Mouse (Mus musculus) kidney, embryonic 15.5 days (tissue): ENCODE results near the gene Cyp4a30b. TPM values are rescaled to one million over a fixed set of nuclear protein-coding genes. Genes with fewer than 3 reads are reported as not detected.
A peak's percentile ranks its signal among the peaks of the same experiment; 100 is the strongest.
"Not testable (repeated sequence)": the region's sequence is repeated elsewhere in the genome, so short reads cannot be mapped to it uniquely, and the experiment has no call there.

ENCODE experiments used
- ATAC-seq: fragments of 200-750 bp; cut with Nextera tagmentation; replicated peaks from 2 replicates; pipeline ENCODE4 v1.8.0; 2017; ENCODE audit warnings: moderate TSS enrichment; ENCODE audit not compliant: low FRiP score
- H3K27ac ChIP-seq: fragments of 300-500 bp; sonication (generic); 2 replicates; pipeline ENCODE4 v1.5.1; 2015; ENCODE audit warnings: mild to moderate bottlenecking, inconsistent platforms
- H3K27me3 ChIP-seq: fragments of 300-500 bp; sonication (generic); 2 replicates; pipeline ENCODE4 v1.6.1; 2015; ENCODE audit warnings: inconsistent platforms
- H3K36me3 ChIP-seq: fragments of 300-500 bp; sonication (generic); 2 replicates; pipeline ENCODE4 v1.6.1; 2015; ENCODE audit warnings: inconsistent platforms
- H3K4me1 ChIP-seq: fragments of 300-500 bp; sonication (generic); 2 replicates; pipeline ENCODE4 v1.6.1; 2015; ENCODE audit warnings: inconsistent platforms
- H3K4me2 ChIP-seq: fragments of 300-500 bp; sonication (generic); 2 replicates; pipeline ENCODE4 v1.6.1; 2015; ENCODE audit warnings: moderate library complexity, mild to moderate bottlenecking, inconsistent platforms
- H3K4me3 ChIP-seq: fragments of 300-500 bp; sonication (generic); replicated peaks from 2 replicates; pipeline ENCODE4 v1.5.1; 2015; ENCODE audit warnings: mild to moderate bottlenecking, inconsistent platforms
- H3K9ac ChIP-seq: fragments of 300-500 bp; sonication (generic); 2 replicates; pipeline ENCODE4 v1.6.1; 2015; ENCODE audit warnings: mild to moderate bottlenecking, inconsistent platforms
- H3K9me3 ChIP-seq: fragments of 300-500 bp; sonication (generic); replicated peaks from 2 replicates; pipeline ENCODE4 v1.6.1; 2016; ENCODE audit warnings: inconsistent platforms
- WGBS: fragments of 180-500 bp; shearing (Covaris S2); methylation state at CpG from one replicate; pipeline ENCODE4 v1.1.7; 2015; ENCODE audit warnings: mixed read lengths; 5-methylcytosine and 5-hydroxymethylcytosine counted together
- polyA plus RNA-seq: library from polyadenylated mRNA; unstranded; fragments of >200 nt; fragmentation: Nextera tagmentation; extraction: Ambion mirVana; gene quantifications from 2 replicates; pipeline ENCODE4 v1.2.1, GENCODE M21; 2015

The Cyp4a30b gene
- 0.45 and 1.1 TPM in 2 replicates for polyA plus RNA-seq

- no peak within 1 kb of the TSS for H3K9ac ChIP-seq
- peak within 1 kb of the TSS; percentile 75 for H3K27ac ChIP-seq
- no peaks in the 10 kb centered on the region for H3K4me1 ChIP-seq
- H3K27me3 ChIP-seq, result no peaks in the 10 kb centered on the region
- H3K4me2 ChIP-seq, result no peak within 1 kb of the TSS
- H3K9me3 ChIP-seq, result no peaks in the 10 kb centered on the region
- H3K36me3 ChIP-seq, result no peaks in the 10 kb centered on the region
- 0 out of 2 replicates have a peak, but pooled peaks have one; percentile 20 for ATAC-seq
- WGBS, result 59% methylated on average over 3 of the region's 3 CpGs
- no peak within 1 kb of the TSS for H3K4me3 ChIP-seq
These were observed at the start of gene Cyp4a30b for GRCm38 (mm10) chr4:115452304-115452703. Gene Cyp4a30b, plus strand, starts transcription at chr4:115452604.

DNA sequence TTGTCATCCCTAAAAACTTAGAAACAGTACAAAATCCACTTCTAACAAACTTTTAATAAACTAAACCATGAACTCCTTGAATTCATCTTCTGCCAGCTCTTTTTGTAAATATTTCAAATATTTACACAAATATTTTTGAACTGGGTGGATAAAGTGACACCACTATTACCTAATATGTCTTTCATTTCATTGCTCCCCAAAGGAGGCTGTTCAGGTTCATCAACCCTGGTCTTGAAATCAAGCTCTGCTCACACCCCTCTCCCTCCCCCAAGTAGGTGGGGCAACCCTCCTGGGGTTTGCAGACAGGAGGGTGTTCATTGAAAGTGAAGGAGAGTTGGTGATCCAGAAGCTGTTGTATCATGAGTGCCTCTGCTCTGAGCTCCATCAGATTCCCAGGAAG, 41.1 kb upstream of the Cyp4a30b start, which contains the start of gene Cyp4a12b:
Gene Cyp4a12b, plus strand, starts transcription at position 301 of the 400 bp plus-strand sequence.
- not testable (repeated sequence) for H3K4me1 ChIP-seq, H3K27ac ChIP-seq, H3K4me3 ChIP-seq, H3K9ac ChIP-seq, ATAC-seq, H3K9me3 ChIP-seq, H3K27me3 ChIP-seq, H3K4me2 ChIP-seq, H3K36me3 ChIP-seq

DNA sequence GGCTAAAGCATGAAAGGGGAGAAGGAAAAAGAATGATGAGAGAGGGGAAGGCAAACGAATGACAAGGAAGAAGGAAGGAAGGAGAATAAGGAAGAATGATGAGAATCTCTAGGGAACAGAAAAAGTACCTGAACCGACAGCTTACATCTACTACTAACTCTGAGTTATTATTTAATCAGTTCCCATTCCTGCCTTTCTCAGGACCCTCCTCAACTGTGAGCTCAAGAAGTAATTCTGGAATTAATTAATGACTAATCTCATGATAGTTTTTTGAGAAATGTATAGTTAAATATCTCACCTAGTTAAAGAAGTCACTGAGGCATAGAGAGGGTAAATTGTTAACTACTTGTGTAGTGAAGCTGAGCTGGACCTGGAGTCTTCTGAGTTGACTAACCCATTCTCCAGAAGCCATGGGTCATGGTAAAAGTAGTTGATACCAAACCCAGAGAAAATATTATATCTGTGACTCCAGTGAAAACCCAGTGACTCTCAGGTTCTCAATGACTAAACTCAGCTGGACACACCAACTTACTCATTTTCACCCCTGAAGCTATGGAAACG, 1.7 kb upstream of the Cyp4a30b start:
- no peak overlapping the region for H3K4me3 ChIP-seq
- H3K4me2 ChIP-seq, result 0 out of 2 replicates have a peak overlapping the region, but pooled peaks have one; percentile 1
- peak; percentile 92 for ATAC-seq
- H3K27ac ChIP-seq, result peak overlapping the region; percentile 75
- no peaks in the 10 kb centered on the region for H3K4me1 ChIP-seq
- H3K9ac ChIP-seq, result no peak overlapping the region
- H3K36me3 ChIP-seq, result no peaks in the 10 kb centered on the region
- H3K27me3 ChIP-seq, result no peaks in the 10 kb centered on the region
- no peaks in the 10 kb centered on the region for H3K9me3 ChIP-seq
- 57% methylated on average over 3 of the region's 3 CpGs for WGBS

DNA sequence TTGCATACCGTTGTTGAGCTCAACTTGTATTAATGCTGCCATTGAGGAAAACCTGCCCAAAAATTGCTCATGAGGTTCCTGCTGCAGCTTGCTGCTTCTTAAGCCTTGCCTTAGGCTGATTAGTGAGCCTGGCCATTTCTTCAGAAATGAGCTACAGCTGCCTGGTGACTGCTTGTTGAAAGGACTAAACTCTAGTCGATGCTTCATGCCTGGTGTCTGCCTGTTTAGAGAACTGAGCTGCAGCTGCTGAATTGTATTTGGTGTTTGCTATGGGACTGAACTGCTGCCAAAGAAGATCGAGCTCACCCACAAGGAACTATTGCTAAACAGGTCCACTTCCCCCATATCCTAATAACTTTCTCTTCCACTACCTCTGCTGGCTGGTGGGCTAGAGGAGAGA, 21.2 kb downstream of the Cyp4a30b start:
- ATAC-seq, H3K4me3 ChIP-seq, H3K9me3 ChIP-seq, H3K27ac ChIP-seq, H3K27me3 ChIP-seq, H3K4me1 ChIP-seq, H3K36me3 ChIP-seq, H3K4me2 ChIP-seq, H3K9ac ChIP-seq: not testable (repeated sequence)
- 81% methylated on average over 3 of the region's 3 CpGs for WGBS

DNA sequence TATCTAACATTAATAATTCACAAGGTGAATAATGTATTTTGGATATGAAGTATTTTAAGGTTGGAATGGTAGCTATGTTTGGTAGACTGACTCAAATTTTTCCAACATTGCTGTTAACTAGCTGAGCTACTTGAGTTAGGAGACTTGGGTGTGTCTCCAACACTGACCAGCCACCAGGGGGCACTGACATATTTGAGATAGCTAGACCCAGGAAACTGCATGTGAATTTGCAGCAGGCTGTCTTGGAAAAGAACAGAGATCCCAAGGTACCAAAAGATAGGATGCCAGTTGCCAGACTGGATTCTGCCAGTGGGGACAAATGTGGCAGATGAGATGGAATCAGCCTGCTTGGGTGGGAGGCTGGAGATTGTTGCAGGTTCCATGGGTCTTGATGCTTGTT, 23.6 kb downstream of the Cyp4a30b start:
- H3K27me3 ChIP-seq, result not testable (repeated sequence)

GRCm38 (mm10) chr4:115481006-115481652, 28.7 kb downstream of the Cyp4a30b start:
- 76% methylated on average over 6 of the region's 6 CpGs for WGBS
- no peaks in the 10 kb centered on the region for H3K36me3 ChIP-seq
- no peaks in the 10 kb centered on the region for H3K9me3 ChIP-seq
- no peak overlapping the region for H3K9ac ChIP-seq
- no peaks in the 10 kb centered on the region for H3K4me1 ChIP-seq
- H3K27me3 ChIP-seq, result no peaks in the 10 kb centered on the region
- H3K27ac ChIP-seq, result no peak overlapping the region
- no peak overlapping the region for H3K4me3 ChIP-seq
- ATAC-seq, result no peak
- no peak overlapping the region for H3K4me2 ChIP-seq

More for the DNA sequence above, 23.6 kb downstream of the Cyp4a30b start:
- H3K4me2 ChIP-seq, ATAC-seq, H3K27ac ChIP-seq, H3K9me3 ChIP-seq, H3K4me3 ChIP-seq, H3K9ac ChIP-seq, H3K36me3 ChIP-seq, H3K4me1 ChIP-seq: not testable (repeated sequence)

DNA sequence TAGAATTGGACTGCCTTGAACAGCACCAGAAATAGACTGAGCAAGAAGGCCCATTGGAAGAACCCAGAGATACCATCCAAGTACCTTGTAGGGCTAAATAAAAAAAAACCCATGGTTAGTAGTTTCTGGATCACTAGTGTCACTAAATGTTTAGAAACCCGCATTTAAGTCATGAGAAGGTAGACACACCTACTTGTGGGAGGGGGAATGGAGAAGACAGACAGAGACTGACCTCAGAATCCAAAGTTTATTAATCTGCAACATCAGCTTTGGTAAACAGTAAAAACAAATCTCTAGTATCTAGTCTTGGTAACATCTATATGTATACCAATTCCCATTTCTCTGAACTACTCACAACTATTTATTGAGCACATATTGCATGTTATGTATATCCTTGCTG, 43.6 kb downstream of the Cyp4a30b start, which contains the start of gene Cyp4a14:
Gene Cyp4a14, minus strand, starts transcription at position 142 of the 400 bp plus-strand sequence.
- Histone ChIP-seq H3K27ac (no peak within 1 kb of the TSS), H3K9me3 (no peaks in the 10 kb centered on the region), H3K4me1 (no peaks in the 10 kb centered on the region), H3K27me3 (no peaks in the 10 kb centered on the region), H3K4me3 (no peak within 1 kb of the TSS), H3K4me2 (no peak within 1 kb of the TSS), H3K36me3 (no peaks in the 10 kb centered on the region), H3K9ac (no peak within 1 kb of the TSS)
- 68% methylated on average over 1 of the region's 1 CpGs for WGBS
- ATAC-seq, result no peak

GRCm38 (mm10) chr4:115497466-115497865, 45.1 kb downstream of the Cyp4a30b start:
- no peak overlapping the region for H3K4me2 ChIP-seq
- H3K4me3 ChIP-seq, result no peak overlapping the region
- H3K27ac ChIP-seq, result no peak overlapping the region
- no peaks in the 10 kb centered on the region for H3K36me3 ChIP-seq
- H3K9me3 ChIP-seq, result no peaks in the 10 kb centered on the region
- WGBS, result 83% methylated on average over 3 of the region's 3 CpGs
- H3K4me1 ChIP-seq, result no peaks in the 10 kb centered on the region
- no peak overlapping the region for H3K9ac ChIP-seq
- ATAC-seq, result no peak
- no peaks in the 10 kb centered on the region for H3K27me3 ChIP-seq

DNA sequence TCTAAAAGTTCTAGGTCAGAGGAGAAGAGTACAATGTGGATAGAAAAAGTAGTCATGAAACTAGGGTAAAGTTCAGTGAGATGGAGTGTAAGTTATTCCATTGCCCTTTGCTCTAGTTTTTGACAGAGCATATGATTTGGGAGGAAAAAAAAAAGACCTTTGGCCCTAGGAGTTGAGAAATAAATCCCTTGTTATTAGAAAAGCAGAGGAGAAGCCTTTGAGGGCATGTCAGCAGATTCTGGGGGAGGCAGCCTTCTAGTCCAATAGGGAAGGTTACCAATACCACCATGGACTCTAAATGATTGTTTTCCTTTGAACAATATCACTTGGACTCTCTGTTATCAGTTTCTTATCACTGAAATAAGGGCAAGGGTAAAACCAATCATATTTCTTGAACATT, 61.6 kb downstream of the Cyp4a30b start:
- not testable (repeated sequence) for ATAC-seq, H3K9me3 ChIP-seq, H3K4me2 ChIP-seq

GRCm38 (mm10) chr4:115518000-115518399, 65.6 kb downstream of the Cyp4a30b start, which contains the start of gene Cyp4a10:
Gene Cyp4a10, plus strand, starts transcription at chr4:115518264.
- H3K4me2 ChIP-seq, ATAC-seq, H3K4me3 ChIP-seq, H3K36me3 ChIP-seq, H3K9ac ChIP-seq, H3K27ac ChIP-seq, H3K4me1 ChIP-seq, H3K27me3 ChIP-seq, H3K9me3 ChIP-seq: not testable (repeated sequence)
- WGBS, result 85% methylated on average over 5 of the region's 5 CpGs

More for the DNA sequence above, 61.6 kb downstream of the Cyp4a30b start:
- not testable (repeated sequence) for H3K27ac ChIP-seq, H3K36me3 ChIP-seq, H3K9ac ChIP-seq, H3K27me3 ChIP-seq, H3K4me1 ChIP-seq, H3K4me3 ChIP-seq

- Histone ChIP-seq H3K9ac (no peak overlapping the region), H3K27ac (no peak overlapping the region), H3K4me2 (no peak overlapping the region), H3K36me3 (no peaks in the 10 kb centered on the region), H3K27me3 (no peaks in the 10 kb centered on the region), H3K4me3 (no peak overlapping the region), H3K9me3 (no peaks in the 10 kb centered on the region), H3K4me1 (no peaks in the 10 kb centered on the region)
- no peak for ATAC-seq
- WGBS, result 72% methylated on average over 4 of the region's 4 CpGs
These were observed 67.0 kb downstream of the Cyp4a30b start for GRCm38 (mm10) chr4:115519444-115519843.
